Mouse (Mus musculus) kidney, embryonic 16.5 days (tissue): ENCODE results near the gene Dusp23. TPM values are rescaled to one million over a fixed set of nuclear protein-coding genes. Genes with fewer than 3 reads are reported as not detected.

ENCODE experiments used
- ATAC-seq: fragments of 200-750 bp; cut with Nextera tagmentation; 2 replicates; pipeline ENCODE4 v1.8.0; 2017; ENCODE audit warnings: moderate TSS enrichment; ENCODE audit not compliant: low FRiP score, low TSS enrichment
- H3K27ac ChIP-seq: fragments of 300-500 bp; sonication (generic); 2 replicates; pipeline ENCODE4 v1.5.1; 2014; ENCODE audit warnings: low read length
- H3K27me3 ChIP-seq: fragments of 300-500 bp; sonication (generic); 2 replicates; pipeline ENCODE4 v1.6.1; 2014; ENCODE audit warnings: low read length, control low read depth, mixed read lengths; ENCODE audit not compliant: insufficient read depth
- H3K36me3 ChIP-seq: fragments of 300-500 bp; sonication (generic); 2 replicates; pipeline ENCODE4 v1.6.1; 2014; ENCODE audit warnings: low read length, control low read depth, mixed read lengths; ENCODE audit not compliant: insufficient read depth
- H3K4me1 ChIP-seq: fragments of 300-500 bp; sonication (generic); 2 replicates; pipeline ENCODE4 v1.6.1; 2014; ENCODE audit warnings: low read length, control low read depth, mixed read lengths; ENCODE audit not compliant: insufficient read depth
- H3K4me2 ChIP-seq: fragments of 300-500 bp; sonication (generic); replicated peaks from 2 replicates; pipeline ENCODE4 v1.6.1; 2014; ENCODE audit warnings: low read depth, low read length
- H3K4me3 ChIP-seq: fragments of 300-500 bp; sonication (generic); 2 replicates; pipeline ENCODE4 v1.5.1; 2014; ENCODE audit warnings: mild to moderate bottlenecking, low read length
- H3K9ac ChIP-seq: fragments of 300-500 bp; sonication (generic); replicated peaks from 2 replicates; pipeline ENCODE4 v1.6.1; 2014; ENCODE audit warnings: low read length
- H3K9me3 ChIP-seq: fragments of 300-500 bp; sonication (generic); 2 replicates; pipeline ENCODE4 v1.6.1; 2016; ENCODE audit warnings: low read length, control low read depth
- WGBS: fragments of 180-500 bp; shearing (Covaris S2); extraction: QIAGEN DNeasy Blood & Tissue Kit; methylation state at CpG from one replicate; pipeline ENCODE4 v1.1.7; 2014; 5-methylcytosine and 5-hydroxymethylcytosine counted together
- polyA plus RNA-seq: library from polyadenylated mRNA; unstranded; fragments of >200 nt; fragmentation: Nextera tagmentation; extraction: Ambion mirVana; gene quantifications from 2 replicates; pipeline ENCODE4 v1.2.1, GENCODE M21; 2015

Gene Dusp23
- polyA plus RNA-seq, 1 experiment from 2014 or later: 18.5 TPM

GRCm38 (mm10) chr1:172612745-172613144 lies 20.0 kb downstream of the Dusp23 start:
- Histone ChIP-seq H3K4me1 (peaks cover 13% of the 10 kb centered on the region), H3K9ac (no peak overlapping the region), H3K27ac (no peak overlapping the region), H3K4me2 (no peak overlapping the region), H3K36me3 (no peaks in the 10 kb centered on the region), H3K9me3 (no peaks in the 10 kb centered on the region), H3K4me3 (no peak overlapping the region), H3K27me3 (no peaks in the 10 kb centered on the region)
- ATAC-seq: no peak
- WGBS: 9% methylated on average over 1 of the region's 1 CpGs

- Histone ChIP-seq H3K9ac (no peak overlapping the region), H3K36me3 (no peaks in the 10 kb centered on the region), H3K4me2 (no peak overlapping the region), H3K27ac (no peak overlapping the region), H3K9me3 (no peaks in the 10 kb centered on the region), H3K27me3 (no peaks in the 10 kb centered on the region), H3K4me3 (no peak overlapping the region), H3K4me1 (peaks cover 3% of the 10 kb centered on the region; the same call in 1 of the 2 replicates)
- no peak for ATAC-seq
- 82% methylated on average over 10 of the region's 10 CpGs for WGBS
These were observed 21.5 kb downstream of the Dusp23 start for GRCm38 (mm10) chr1:172611304-172611703.

- Histone ChIP-seq H3K9me3 (no peaks in the 10 kb centered on the region), H3K4me3 (no peak within 1 kb of the TSS), H3K4me1 (no peaks in the 10 kb centered on the region), H3K4me2 (no peak within 1 kb of the TSS), H3K27ac (no peak within 1 kb of the TSS), H3K27me3 (no peaks in the 10 kb centered on the region), H3K36me3 (no peaks in the 10 kb centered on the region), H3K9ac (no peak within 1 kb of the TSS)
- no peak for ATAC-seq
- 61% methylated on average over 1 of the region's 1 CpGs for WGBS
These were observed 30.4 kb downstream of the Dusp23 start, which contains the start of gene Fcrl6 for GRCm38 (mm10) chr1:172602326-172602725. Fcrl6 (minus strand) TSS chr1:172602551.

GRCm38 (mm10) chr1:172594495-172594894 lies 38.3 kb downstream of the Dusp23 start:
- H3K27me3 ChIP-seq: no peaks in the 10 kb centered on the region
- H3K36me3 ChIP-seq: no peaks in the 10 kb centered on the region
- no peaks in the 10 kb centered on the region for H3K9me3 ChIP-seq
- H3K4me3 ChIP-seq: no peak overlapping the region
- no peak overlapping the region for H3K4me2 ChIP-seq
- H3K4me1 ChIP-seq: no peaks in the 10 kb centered on the region
- H3K27ac ChIP-seq: no peak overlapping the region
- peak; percentile 63; the same call in 1 of the 2 replicates for ATAC-seq
- no peak overlapping the region for H3K9ac ChIP-seq

GRCm38 (mm10) chr1:172593956-172594355 lies 38.8 kb downstream of the Dusp23 start:
- Histone ChIP-seq H3K9ac (no peak overlapping the region), H3K27me3 (no peaks in the 10 kb centered on the region), H3K4me2 (no peak overlapping the region), H3K4me3 (no peak overlapping the region), H3K27ac (no peak overlapping the region), H3K9me3 (no peaks in the 10 kb centered on the region), H3K36me3 (no peaks in the 10 kb centered on the region), H3K4me1 (no peaks in the 10 kb centered on the region)
- ATAC-seq: no peak
- 87% methylated on average over 2 of the region's 2 CpGs for WGBS

GRCm38 (mm10) chr1:172593321-172593720 lies 39.4 kb downstream of the Dusp23 start:
- ATAC-seq: no peak
- H3K27ac ChIP-seq: no peak overlapping the region
- no peak overlapping the region for H3K4me3 ChIP-seq
- no peaks in the 10 kb centered on the region for H3K9me3 ChIP-seq
- H3K4me1 ChIP-seq: no peaks in the 10 kb centered on the region
- WGBS: 74% methylated on average over 3 of the region's 3 CpGs
- no peaks in the 10 kb centered on the region for H3K36me3 ChIP-seq
- no peaks in the 10 kb centered on the region for H3K27me3 ChIP-seq
- no peak overlapping the region for H3K9ac ChIP-seq
- no peak overlapping the region for H3K4me2 ChIP-seq

GRCm38 (mm10) chr1:172590385-172590784 lies 42.4 kb downstream of the Dusp23 start, which contains the start of gene Slamf8:
Slamf8 (minus strand) TSS chr1:172590568.
- H3K4me2 ChIP-seq: no peak within 1 kb of the TSS
- no peak within 1 kb of the TSS for H3K4me3 ChIP-seq
- H3K4me1 ChIP-seq: 0 out of 2 replicates have a peak, but pooled peaks cover 5% of the 10 kb centered on the region
- no peak within 1 kb of the TSS for H3K9ac ChIP-seq
- WGBS: 84% methylated on average over 7 of the region's 7 CpGs
- no peak for ATAC-seq
- peaks cover 3% of the 10 kb centered on the region; the same call in 1 of the 2 replicates for H3K27me3 ChIP-seq
- no peaks in the 10 kb centered on the region for H3K9me3 ChIP-seq
- H3K27ac ChIP-seq: no peak within 1 kb of the TSS
- no peaks in the 10 kb centered on the region for H3K36me3 ChIP-seq

- Histone ChIP-seq H3K27me3 (peaks cover 8% of the 10 kb centered on the region; the same call in 1 of the 2 replicates), H3K4me1 (0 out of 2 replicates have a peak, but pooled peaks cover 5% of the 10 kb centered on the region), H3K27ac (no peak overlapping the region), H3K4me3 (no peak overlapping the region), H3K36me3 (no peaks in the 10 kb centered on the region), H3K9ac (no peak overlapping the region), H3K9me3 (no peaks in the 10 kb centered on the region), H3K4me2 (no peak overlapping the region)
- no peak for ATAC-seq
- WGBS: 29% methylated on average over 26 of the region's 26 CpGs
These were observed 46.9 kb downstream of the Dusp23 start for GRCm38 (mm10) chr1:172585612-172586567.

GRCm38 (mm10) chr1:172585026-172585425 lies 47.7 kb downstream of the Dusp23 start:
- no peaks in the 10 kb centered on the region for H3K9me3 ChIP-seq
- no peak overlapping the region for H3K4me3 ChIP-seq
- peaks cover 8% of the 10 kb centered on the region; the same call in 1 of the 2 replicates for H3K27me3 ChIP-seq
- WGBS: 50% methylated on average over 4 of the region's 4 CpGs
- H3K36me3 ChIP-seq: no peaks in the 10 kb centered on the region
- 0 out of 2 replicates have a peak, but pooled peaks cover 5% of the 10 kb centered on the region for H3K4me1 ChIP-seq
- ATAC-seq: no peak
- H3K9ac ChIP-seq: no peak overlapping the region
- no peak overlapping the region for H3K27ac ChIP-seq
- H3K4me2 ChIP-seq: no peak overlapping the region

GRCm38 (mm10) chr1:172584271-172584670 lies 48.5 kb downstream of the Dusp23 start:
- 0 out of 2 replicates have a peak, but pooled peaks cover 5% of the 10 kb centered on the region for H3K4me1 ChIP-seq
- no peak for ATAC-seq
- H3K27ac ChIP-seq: no peak overlapping the region
- no peak overlapping the region for H3K9ac ChIP-seq
- WGBS: 87% methylated on average over 6 of the region's 6 CpGs
- no peaks in the 10 kb centered on the region for H3K9me3 ChIP-seq
- no peak overlapping the region for H3K4me3 ChIP-seq
- H3K4me2 ChIP-seq: no peak overlapping the region
- peaks cover 8% of the 10 kb centered on the region; the same call in 1 of the 2 replicates for H3K27me3 ChIP-seq
- no peaks in the 10 kb centered on the region for H3K36me3 ChIP-seq
